Mouse (Mus musculus) gastrocnemius, postnatal 25 days (tissue): Measurements from ENCODE around the gene Aym1. TPM values are rescaled to one million over a fixed set of nuclear protein-coding genes. Genes with fewer than 3 reads are reported as not detected.
"Not testable (repeated sequence)": the region's sequence is repeated elsewhere in the genome, so short reads cannot be mapped to it uniquely, and the experiment has no call there.

Experiments
- DNase-seq: peaks from one replicate; pipeline ENCODE4 v3.0.0; 2022
- total RNA-seq, 2 experiments: library from RNA; stranded (reverse); gene quantifications; 1 replicate in 1 of 2; 2 replicates in 1 of 2; pipeline ENCODE4 v1.2.3; 2021

Aym1 gene
- total RNA-seq, 2 experiments from 2014 or later = not detected

DNA sequence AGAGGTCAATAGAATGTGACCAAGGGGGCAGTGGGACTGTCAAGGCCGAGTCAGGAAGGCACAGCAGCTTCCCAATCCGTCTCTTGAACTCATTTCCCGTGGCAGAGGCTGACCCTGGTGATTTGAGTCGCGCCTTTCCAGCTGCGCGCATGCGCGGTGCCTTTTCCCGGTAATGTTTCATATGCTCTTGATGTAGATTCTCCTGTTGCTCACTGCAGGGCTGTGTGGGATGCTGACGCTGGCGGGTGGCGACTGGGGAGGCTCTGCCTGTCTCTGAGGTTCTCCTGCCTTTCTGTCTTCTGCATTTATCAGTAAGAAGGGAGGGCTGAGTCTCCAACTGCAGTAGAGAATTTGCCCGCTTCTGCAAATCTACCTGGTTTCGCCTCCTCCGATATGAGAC lies 2.8 kb upstream of the Aym1 start:
- no peak for DNase-seq

DNA sequence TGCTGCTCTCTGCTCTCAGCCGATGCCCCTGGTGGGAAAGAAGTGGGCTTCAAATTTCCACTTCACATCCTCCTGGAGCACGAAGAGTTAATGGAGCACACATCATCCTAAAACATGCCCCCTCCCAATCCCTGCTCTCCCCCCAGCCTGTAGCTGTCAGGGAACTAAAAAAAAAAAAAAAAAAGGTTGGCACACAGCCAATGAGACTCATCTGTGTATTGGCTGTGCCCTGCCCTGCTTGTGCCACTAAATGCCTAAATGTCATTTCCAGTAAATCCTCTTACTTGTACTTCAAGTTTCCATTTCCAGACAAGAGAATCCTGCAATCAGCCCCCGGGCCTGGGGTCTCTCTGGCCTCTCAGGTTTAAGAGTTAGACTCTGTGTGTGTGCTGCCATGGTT lies 562 bp downstream of the Aym1 start:
- no peak for DNase-seq

DNA sequence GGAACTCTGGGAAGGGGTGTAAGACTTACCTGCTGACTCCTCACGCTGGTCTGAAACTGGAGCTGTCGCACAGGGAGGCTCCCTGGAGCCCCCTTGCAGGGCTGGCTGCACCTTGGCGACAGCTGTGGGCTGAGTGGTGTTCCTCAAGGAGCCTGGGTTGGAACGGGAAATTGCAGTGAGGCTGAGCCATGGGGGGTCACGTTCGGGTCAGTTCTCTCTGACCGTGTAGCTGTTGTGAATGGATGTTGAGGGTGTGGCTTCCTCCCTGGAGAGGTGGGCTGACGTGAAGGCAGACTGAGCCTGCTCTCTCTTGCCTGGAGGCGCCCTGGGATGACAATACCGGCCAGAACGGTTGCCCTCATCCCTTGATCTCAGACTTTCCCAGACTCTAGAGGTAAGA lies 1.7 kb downstream of the Aym1 start:
- no peak for DNase-seq

DNA sequence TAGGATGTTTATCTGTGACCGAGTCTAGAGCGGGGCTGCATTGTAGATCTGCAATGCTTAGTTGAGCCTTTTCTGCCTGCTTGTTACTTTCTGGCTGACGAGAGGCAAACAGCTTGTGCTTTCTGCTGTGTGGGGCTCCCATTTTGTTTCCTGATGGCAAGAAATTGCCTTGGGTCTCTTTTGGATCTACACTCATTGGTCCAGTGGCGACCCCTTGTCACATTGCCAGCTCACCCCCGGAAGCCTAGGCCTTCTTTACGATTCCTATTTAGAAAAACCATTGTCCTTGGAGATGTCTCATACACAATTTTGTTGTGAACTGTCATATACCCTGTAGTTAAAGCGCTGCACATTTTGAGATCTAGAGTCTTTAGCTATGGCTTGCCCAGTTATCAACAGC lies 4.2 kb downstream of the Aym1 start:
- no peak for DNase-seq

DNA sequence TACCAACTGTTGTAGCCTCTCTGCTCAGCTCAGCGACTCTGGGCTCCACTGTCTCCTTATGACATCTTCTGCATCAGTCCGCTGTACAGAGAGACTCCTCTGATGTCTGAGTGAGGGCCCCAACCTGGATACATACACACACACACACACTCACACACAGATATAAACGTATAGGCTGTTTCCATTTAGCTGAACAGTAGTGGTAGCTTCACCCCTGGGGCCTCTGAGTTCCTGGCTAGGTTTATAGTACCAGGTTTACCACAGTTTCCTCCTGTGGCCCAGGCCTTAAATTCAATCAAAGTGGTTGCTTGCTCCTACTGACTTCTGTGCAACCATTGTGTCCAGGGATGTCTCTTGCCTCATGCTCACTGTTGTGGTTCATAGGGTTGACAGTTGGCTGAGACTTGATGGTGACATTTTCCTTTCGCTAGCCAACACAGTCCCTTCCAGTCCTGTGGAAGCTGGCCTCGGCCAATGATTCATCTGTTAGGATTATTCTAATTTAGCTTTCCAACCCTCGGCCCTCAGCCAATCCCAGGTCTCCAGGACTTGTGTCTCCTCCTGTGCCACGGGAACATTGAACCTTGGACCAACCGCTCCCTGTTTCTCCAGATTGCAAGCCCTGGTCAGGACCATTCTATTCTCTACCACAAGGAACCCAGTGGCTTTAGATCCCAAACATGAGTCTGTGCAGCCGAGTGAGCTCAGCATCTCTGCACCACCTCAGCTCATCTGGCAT lies 5.3 kb downstream of the Aym1 start:
- no peak for DNase-seq

DNA sequence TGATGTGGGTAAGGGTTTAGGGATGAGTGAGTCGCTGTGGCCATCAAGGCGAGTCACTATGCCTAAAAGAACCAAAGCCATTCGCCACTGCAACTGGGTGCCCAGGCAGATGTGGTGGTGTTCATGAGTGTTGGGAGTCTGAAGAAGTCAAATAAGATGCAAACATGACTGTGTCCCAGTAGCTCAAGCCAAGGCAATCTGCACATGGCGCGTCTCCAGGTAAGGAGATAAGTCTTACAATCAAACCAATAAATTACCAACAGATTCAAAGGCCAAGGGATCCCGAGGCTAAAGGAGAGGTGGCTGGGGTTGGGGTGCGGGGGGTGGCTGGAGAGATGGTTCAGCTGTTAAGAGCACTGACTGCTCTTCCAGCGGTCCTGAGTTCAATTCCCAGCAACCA lies 6.1 kb downstream of the Aym1 start:
- DNase-seq = no peak

DNA sequence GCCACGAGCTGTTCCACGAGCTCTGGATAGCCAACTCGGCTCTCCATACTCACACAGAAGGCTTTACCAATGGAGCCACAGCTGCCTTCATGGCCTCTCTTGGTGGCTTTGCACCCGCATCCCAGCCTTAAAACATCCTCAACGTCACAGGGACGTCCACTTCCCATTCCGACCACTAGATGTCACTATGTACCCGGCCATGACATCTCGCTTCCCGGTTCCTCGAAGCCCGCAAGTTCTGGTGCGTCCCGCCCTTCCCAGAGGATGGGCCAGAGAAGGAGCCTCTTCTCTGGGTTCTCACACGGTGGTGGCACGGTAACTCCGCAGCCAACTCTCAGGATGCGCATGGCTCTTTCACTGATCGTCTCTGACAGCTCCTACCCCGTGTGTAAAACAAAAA lies 8.8 kb downstream of the Aym1 start:
- DNase-seq = peak; percentile 26

DNA sequence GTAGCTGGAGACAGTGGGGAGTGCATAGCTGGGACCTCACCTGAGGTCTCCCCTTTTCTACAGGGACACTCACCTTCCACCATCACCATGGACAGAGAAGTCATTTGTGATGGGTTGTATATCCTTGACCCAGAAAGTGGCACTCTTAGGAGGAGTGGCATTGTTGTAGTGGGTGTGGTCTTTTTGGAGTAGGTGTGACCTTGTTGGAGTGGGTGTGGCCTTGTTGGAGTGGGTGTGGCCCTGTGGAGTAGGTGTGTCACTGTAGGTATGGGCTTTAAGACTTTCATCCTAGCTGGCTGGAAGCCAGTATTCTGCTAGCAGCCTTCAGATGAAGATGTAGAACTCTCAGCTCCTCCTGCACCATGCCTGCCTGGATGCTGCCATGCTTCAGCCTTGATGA lies 10.6 kb downstream of the Aym1 start:
- DNase-seq = not testable (repeated sequence)

DNA sequence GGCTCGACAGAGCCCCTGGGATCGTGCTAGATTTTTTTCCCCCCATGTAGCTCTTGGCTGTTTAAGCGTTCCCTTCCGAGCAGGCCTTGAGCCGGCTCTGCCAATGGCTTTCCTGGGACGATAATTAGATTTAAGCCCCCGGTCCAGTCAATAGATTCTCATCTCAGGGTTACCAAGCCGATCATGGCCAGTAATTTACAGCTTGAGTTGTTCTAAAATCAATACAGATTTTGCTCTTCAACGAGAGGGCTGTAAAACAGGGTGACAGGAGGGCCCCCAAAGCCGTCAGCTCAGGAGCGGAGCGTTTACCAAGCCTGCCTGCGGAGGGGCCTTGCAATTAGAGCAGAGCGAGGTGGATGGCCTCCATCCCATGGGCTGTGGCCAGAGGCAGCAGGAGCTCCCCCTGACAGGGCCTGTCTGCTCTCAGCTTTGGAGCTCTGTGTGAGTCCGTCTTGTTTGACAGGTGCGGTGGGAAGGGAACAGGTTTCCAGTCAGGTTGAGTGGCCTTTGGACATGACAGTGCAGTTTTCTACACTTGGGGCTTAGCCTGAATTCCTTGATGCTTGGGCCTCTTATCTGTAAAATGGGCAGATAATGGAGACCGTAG lies 12.3 kb downstream of the Aym1 start:
- no peak for DNase-seq

DNA sequence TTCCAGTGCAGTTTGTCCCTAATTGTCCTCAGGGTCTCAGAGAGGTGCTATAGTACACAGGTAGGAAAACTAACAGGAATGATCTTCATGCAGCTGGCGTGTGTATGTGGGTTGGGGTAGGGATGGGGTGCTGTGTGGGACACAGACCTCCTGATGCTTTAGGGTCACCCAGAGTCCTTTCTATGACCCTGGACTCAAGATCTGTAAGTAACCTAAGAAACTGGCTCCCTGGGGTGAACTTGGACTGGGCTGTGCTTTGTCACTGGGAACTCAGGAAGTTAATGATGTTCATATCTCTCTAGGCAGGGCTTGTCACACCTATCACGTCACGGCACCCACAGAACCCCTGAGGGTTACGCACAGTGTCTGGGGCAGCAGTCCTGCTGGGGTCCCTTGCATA lies 15.4 kb downstream of the Aym1 start:
- DNase-seq = no peak

DNA sequence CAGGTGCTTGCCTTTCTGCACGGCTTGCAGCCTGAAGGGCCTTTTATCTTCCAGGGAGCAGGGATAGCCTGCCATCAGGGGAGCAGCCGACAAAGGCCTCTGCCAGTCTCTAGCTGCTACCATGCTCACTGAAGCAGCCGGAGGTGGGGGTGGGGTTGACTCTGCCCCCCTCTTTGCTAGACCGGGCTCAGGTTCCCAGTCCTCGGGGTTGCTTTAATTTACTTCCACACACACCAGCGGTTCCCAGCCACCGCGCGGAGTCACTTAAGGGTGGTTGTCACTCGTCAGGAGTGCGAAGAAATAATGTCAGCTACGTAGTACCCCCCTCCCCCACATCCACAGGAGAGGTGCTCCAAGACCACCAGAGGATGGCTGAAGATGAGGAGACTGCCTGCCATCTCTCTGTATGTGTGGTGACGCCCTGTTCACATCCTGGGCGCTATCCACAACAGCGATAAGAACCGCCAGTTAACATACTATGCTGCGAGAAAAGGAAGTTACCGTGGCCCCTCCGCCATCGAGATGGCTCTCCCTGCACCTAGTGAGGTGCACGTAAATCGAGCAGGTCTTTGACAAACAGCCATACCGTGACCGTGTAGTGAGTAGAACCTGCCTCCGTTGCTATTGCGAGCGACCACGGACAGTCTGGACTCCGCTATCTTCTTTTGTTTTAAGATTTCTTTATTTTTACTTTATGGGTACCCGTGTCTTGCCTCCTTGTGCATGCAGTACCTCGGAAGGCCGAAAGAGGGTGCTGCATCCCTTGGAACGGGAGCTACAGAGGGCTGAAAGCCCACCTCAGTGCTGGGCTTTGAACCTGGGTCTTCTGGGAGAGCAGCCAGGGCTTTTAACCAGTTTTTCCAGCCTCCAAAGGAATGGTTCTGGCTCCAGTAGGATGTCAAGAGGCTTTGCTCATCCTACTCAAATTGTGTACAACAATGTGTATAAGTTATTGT lies 16.2 kb downstream of the Aym1 start:
- no peak for DNase-seq

DNA sequence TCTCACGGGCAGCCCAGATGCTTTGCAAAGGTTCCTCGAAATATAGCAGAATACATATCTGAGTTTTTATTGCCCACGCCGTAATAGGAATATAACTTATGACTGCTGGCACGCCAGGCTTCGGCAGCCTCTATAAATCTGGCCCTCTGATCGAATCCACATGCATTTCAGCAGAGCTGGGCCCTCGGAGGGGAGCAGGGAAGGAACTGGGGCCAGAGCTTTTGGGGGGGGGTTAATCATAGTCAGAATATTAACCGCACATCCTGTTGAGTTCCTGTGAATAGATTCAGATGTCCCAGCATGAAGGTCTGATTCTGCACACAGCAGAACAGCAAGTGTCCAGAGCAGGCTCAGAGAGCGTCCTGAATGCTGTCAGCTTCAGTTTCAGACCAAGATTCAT lies 17.2 kb downstream of the Aym1 start:
- DNase-seq = no peak

DNA sequence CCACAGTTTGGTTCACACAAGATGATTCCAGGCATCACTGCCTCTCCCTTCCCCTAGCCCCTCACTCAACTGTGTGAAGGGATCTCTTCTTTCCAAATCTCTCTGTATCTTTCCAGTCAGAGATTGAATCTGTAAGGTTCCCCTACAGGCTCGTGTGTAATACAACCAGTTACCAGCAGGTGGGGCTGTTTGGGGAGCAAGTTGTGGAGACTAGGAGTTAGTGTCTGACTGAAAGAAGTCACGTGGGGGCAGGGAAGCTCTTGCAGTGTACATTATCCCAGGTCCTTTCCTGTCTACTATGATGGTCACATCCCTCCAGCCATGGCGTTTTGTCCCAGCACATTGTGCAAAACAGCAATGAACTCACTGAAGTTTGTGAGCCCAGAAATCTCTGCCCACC lies 18.7 kb downstream of the Aym1 start:
- DNase-seq = no peak

DNA sequence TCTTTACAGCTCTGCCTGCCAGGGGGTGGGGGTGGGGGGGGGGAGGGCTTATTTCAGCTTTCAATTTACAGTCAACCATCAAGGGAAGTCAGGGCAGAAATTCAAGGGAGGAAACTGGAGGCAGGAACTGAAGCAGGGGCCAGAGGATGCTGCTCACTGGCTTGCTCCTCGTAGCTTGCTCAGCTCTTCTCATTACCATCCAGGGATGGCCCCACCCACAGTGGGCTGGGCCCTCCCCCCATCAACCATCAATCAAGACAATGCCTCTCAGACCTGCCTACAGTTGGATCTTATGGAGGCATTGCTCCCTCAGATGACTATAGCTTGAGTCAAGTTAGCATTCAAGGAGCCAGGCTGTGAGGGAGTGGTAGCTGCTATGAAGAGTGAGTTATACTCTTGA lies 19.2 kb downstream of the Aym1 start:
- DNase-seq = no peak

DNA sequence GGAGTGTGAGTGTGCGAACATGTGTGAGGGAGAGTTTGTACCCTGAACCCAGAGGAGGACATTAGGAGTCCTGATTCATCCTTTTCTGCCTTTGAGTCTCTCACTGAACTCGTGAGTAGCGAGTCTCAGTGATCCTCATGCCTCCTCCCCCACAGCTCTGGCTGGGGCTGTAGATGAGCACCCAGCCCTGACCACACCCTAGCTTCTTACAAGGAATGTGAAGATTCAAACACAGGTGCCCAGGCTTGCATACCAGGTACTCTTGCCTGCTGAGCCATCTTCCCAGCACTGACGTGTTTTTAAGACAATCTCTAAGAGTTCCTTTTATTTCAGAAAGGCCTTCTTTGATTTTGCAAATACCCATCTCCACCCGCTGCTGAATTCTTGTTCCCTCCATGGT lies 22.3 kb downstream of the Aym1 start:
- no peak for DNase-seq

DNA sequence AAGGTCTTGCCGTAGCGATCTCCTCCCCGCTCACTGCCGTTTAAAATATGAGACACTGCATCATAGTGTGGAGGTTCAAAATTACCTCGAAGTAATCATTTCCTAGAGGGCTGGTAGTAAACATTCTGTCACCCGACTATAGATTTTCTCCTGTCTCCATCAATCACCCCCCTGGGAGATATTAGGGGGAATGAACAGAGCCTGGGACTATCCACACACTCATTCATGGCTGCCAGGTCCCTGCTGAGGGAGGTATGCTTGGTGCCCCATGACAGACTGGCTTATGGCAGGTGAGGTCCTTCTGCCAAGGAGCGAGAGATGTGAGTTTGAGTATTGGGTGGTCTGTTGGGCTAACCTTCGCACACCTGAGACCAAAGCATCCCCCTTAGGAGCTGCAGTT lies 23.5 kb downstream of the Aym1 start:
- DNase-seq = no peak

DNA sequence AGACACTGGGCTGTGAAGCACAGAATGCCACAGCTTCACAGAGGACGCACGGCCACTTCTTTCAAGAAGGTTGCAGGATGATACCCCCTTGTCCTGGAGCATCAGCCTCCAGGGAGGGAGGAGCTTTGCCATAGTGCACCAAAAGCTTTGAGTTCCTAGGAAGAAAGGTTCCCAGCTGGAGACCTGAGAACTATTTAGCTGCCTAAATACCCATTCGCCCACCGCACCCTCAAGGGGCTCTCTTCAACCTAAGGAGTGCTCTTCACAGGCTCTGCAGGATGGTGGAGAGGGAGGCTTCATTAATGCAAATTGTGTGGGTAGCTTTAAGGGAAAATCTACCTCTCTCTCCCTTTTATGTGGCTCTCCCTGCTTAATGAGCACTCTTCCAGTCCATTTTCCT lies 25.5 kb downstream of the Aym1 start:
- no peak for DNase-seq

DNA sequence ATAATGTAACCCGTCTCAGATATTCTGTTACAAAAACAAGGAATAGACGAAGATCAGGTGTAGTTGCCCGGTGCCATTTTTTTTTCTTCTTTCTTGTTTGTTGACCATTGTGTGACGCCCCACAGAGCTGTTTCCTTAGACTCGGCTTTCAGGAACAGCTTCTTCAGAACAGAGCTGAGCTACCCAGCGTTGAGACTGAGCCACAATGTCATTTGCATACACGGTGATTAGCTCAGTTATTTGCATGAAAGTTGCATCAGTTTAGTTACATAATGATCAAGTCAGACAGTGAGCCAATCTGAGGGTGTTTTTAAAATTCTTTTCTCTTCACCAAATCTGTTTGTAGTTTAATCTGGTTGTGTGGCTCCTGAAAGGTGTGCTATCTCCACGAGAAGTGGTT lies 36.7 kb downstream of the Aym1 start:
- DNase-seq = no peak

DNA sequence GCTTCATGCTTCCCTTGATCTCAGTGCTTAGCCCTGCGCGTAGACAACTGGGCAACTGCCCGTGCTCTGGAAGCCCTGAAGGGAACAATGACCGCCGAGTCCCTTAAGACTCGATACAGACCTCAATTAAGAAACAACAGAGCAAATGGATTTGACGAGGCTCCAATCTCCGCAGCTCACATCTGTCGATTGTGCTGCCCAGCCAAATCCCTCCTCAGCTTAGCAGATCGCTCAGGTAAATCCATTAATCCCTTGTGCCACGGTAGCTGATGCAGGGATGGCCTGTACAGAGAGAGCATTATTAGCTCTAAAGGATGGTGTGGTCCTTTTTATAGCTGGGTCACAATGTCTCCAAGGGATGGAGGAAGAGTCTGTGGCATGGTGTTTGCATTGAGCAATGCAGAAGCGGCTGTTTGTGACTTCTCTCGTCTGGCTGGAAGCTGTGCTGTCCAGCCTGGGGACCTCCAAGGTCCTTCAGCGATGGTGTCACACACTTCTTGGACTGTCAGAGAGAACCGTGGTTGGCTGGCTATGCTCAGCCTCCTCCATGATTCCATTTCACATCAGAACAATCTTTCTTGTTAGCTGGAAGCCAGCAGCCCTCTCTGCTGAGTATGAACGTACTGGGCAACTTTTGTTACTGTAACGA lies 39.3 kb downstream of the Aym1 start:
- no peak for DNase-seq

DNA sequence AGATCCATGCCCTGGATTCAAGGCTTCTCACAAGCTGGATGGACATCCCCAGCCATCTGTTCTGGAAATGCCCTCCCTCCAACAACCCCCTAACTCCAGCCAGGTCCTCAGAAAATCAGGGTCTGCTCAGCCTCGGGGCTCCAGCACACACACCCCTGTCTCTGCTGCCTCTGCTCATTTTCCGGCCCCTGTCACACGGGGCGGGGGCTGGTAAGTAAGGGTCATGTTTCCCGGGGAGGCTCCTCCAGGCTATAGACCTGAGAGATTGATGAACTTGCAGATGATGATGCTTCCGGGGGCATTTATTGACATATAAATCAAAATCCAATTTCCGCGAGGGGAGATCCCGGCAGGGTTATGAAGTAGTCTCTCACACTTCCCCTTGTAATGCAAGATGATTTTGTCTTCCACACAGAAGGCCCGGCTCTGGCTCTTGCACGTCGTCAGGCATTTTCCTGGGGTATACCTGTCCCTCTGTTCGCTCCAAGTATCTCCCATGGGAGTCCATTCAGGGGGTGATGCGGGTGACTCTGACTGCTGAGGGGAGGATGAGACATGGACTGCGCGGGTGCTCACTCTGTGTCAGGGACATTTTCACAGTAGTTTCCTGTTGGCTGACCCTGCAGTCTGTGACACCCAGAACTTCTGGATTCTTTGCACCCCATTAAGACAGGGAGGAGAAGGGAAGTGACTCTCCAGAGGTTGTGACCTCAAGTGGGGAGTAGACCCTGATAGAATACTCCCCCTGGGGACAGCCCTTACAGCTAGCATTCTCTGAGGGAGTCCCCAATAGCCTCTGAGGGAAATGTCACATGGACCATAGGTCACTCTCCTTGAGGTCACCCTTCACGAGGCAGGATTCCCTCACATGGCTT lies 40.6 kb downstream of the Aym1 start:
- DNase-seq = no peak

DNA sequence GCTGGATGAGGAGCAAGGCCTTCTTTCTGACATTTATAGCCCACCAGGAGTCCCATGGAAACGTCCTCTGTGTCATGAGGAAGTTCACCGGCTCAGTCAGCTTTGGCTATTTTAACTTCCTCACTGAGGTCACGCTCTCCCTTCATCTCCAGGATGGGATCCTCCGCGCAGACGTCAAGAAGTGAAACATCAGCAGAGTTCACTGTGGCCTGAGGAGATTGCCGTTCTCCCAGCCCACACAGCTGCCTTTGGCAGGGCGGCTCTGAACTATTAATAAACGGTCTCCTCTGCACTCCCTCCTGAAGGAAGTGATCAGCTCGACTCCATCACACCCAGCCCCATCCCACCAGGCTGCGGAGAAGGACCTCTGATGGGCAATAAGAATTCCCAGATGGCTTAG lies 45.6 kb downstream of the Aym1 start:
- DNase-seq = peak; percentile 21

DNA sequence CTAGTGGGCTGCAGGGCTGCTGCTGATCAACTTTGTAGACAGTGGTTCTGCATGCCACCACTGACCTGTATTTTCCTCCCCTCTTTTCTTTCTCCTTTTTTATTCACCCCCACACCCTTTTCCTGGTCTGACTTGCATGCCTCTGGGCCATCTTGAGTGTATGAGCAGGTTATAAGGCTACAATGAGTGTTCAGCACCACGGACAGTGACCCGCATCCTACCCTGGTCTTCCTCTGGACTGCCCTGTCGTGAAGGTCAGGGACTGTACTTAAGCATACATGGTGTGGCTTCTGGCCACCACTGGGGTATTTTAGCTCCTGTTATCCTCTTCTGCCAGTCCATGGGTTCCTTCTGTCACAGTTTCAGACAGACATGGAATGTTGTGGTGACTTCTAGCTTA lies 50.3 kb downstream of the Aym1 start:
- DNase-seq = no peak
